Mouse (Mus musculus) forebrain, embryonic 14.5 days (tissue): ENCODE data around the gene Rfpl4. TPM values are rescaled to one million over a fixed set of nuclear protein-coding genes. Genes with fewer than 3 reads are reported as not detected.

Experiments
- ATAC-seq: fragments of 200-750 bp; cut with Nextera tagmentation; 2 replicates; pipeline ENCODE4 v1.8.0; 2017; ENCODE audit warnings: mild to moderate bottlenecking, moderate library complexity
- DNase-seq: peaks from one replicate; pipeline ENCODE4 v3.0.0-alpha.2; 2015; ENCODE audit warnings: low spot score
- H3K27ac ChIP-seq: fragments of 300-500 bp; sonication (generic); 2 replicates; pipeline ENCODE4 v1.5.1; 2014; ENCODE audit warnings: low read depth, mild to moderate bottlenecking, control low read depth, low read length, moderate library complexity
- H3K27me3 ChIP-seq: fragments of 300-500 bp; sonication (generic); replicated peaks from 2 replicates; pipeline ENCODE4 v1.6.1; 2014; ENCODE audit warnings: low read length, control low read depth, mixed read lengths; ENCODE audit not compliant: control insufficient read depth, insufficient read depth
- H3K36me3 ChIP-seq: fragments of 300-500 bp; sonication (generic); 2 replicates; pipeline ENCODE4 v1.6.1; 2014; ENCODE audit warnings: low read length, control low read depth; ENCODE audit not compliant: control insufficient read depth, insufficient read depth
- H3K4me1 ChIP-seq: fragments of 300-500 bp; sonication (generic); 2 replicates; pipeline ENCODE4 v1.6.1; 2014; ENCODE audit warnings: antibody characterized with exemption, low read length, control low read depth; ENCODE audit not compliant: control insufficient read depth, insufficient read depth
- H3K4me2 ChIP-seq: fragments of 300-500 bp; sonication (generic); 2 replicates; pipeline ENCODE4 v1.6.1; 2014; ENCODE audit warnings: mild to moderate bottlenecking, control low read depth, low read length
- H3K4me3 ChIP-seq: fragments of 300-500 bp; sonication (generic); 2 replicates; pipeline ENCODE4 v1.5.1; 2014; ENCODE audit warnings: low read depth, low read length, control low read depth
- H3K9ac ChIP-seq: fragments of 300-500 bp; sonication (generic); 2 replicates; pipeline ENCODE4 v1.6.1; 2014; ENCODE audit warnings: mild to moderate bottlenecking, low read length, control low read depth, moderate library complexity
- H3K9me3 ChIP-seq: fragments of 300-500 bp; sonication (generic); replicated peaks from 2 replicates; pipeline ENCODE4 v1.6.1; 2016; ENCODE audit warnings: low read length, control low read depth, mixed read lengths; ENCODE audit not compliant: control insufficient read depth
- WGBS: fragments of 180-500 bp; shearing (Covaris S2); extraction: QIAGEN DNeasy Blood & Tissue Kit; methylation state at CpG from one replicate; pipeline ENCODE4 v1.1.7; 2014; 5-methylcytosine and 5-hydroxymethylcytosine counted together
- polyA plus RNA-seq: library from polyadenylated mRNA; unstranded; fragments of >200 nt; fragmentation: Nextera tagmentation; extraction: Ambion mirVana; gene quantifications from 2 replicates; pipeline ENCODE4 v1.2.1, GENCODE M21; 2014

Gene Rfpl4
- polyA plus RNA-seq, 1 experiment from 2014 or later = not detected

DNA sequence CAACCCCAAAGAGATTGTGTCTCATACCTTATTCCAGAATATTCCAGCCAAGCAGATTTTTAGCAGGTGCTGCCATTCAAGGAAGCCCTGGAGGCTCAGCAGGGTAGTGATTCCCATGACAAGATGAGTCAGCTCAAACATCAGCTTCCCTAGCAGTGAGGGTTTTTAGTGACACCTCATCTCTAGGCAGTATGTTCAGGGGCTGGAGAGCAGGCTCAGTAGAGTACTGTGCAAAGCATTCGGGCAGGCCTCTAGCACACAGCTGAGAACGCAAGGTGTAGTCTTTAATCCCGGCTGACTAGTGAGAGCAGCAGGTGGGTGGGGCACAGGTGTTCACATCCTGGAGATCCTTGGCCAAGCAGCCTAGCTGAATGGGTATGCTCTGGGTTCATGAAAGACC lies 17.0 kb downstream of the Rfpl4 start:
- DNase-seq = no peak
- no peaks in the 10 kb centered on the region for H3K27me3 ChIP-seq
- WGBS = 88% methylated on average over 3 of the region's 3 CpGs
- H3K4me3 ChIP-seq = no peak overlapping the region
- H3K4me1 ChIP-seq = no peaks in the 10 kb centered on the region
- no peak overlapping the region for H3K9ac ChIP-seq
- H3K4me2 ChIP-seq = no peak overlapping the region
- ATAC-seq = no peak
- no peak overlapping the region for H3K27ac ChIP-seq
- H3K36me3 ChIP-seq = peaks cover 46% of the 10 kb centered on the region
- H3K9me3 ChIP-seq = no peaks in the 10 kb centered on the region

DNA sequence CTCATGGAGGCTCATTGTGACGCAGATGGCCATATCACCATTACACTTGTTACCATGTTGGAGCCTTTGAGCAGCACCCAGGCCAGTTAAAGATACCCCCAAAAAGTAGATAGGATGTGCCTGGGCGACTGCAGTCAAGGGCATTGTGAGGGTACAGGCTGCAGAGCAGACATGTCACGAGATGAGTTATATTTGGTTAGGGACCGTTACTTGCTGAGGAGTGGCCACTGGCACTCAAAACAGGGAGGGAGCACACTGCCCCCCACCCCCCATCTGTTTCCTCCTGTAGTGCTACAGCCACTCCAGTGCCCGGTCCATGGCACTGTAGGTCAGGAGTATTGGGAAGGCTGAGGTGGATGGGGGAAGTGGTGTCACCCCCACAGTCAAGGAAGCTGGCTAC lies 18.0 kb downstream of the Rfpl4 start:
- Histone ChIP-seq H3K36me3 (peaks cover 56% of the 10 kb centered on the region), H3K27ac (no peak overlapping the region), H3K4me3 (no peak overlapping the region), H3K27me3 (no peaks in the 10 kb centered on the region), H3K4me2 (no peak overlapping the region), H3K4me1 (no peaks in the 10 kb centered on the region), H3K9ac (no peak overlapping the region), H3K9me3 (no peaks in the 10 kb centered on the region)
- no peak for ATAC-seq
- WGBS = 93% methylated on average over 5 of the region's 5 CpGs
- DNase-seq = no peak

DNA sequence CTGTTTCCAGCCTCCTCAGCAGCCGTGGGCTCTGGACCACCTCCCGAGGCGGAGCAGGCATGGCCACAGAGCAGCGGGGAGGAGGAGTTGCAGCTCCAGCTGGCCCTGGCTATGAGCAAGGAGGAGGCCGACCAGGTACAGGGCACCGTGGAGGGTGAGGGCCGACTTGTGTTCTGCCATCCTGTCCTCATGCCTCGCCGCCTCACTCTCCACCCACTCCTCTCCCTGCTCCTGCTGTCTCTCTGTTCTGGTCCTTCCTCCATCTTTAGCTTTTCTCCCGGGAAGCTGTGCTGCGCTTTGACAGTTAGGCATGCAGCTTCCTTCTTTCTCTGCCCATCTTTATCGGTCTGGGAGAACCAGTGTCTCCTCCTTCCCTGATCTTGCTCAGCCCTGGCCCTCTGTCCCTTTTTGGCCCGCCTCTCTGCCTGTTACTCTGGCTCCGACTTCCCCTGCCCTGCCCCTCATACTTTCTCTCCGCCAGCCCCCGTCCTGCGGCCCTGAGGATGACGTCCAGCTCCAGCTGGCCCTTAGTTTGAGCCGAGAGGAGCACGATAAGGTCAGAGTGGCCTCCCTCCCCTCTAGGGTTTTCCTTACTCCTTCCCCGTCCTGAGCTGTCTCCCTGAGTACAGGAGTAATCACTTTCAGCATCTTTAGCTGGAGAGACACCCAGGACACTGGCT lies 23.8 kb downstream of the Rfpl4 start:
- no peaks in the 10 kb centered on the region for H3K27me3 ChIP-seq
- no peak overlapping the region for H3K4me3 ChIP-seq
- no peak overlapping the region for H3K4me2 ChIP-seq
- ATAC-seq = no peak
- no peaks in the 10 kb centered on the region for H3K9me3 ChIP-seq
- H3K36me3 ChIP-seq = peaks cover 85% of the 10 kb centered on the region
- no peak for DNase-seq
- H3K27ac ChIP-seq = no peak overlapping the region
- 92% methylated on average over 21 of the region's 21 CpGs for WGBS
- H3K4me1 ChIP-seq = no peaks in the 10 kb centered on the region
- no peak overlapping the region for H3K9ac ChIP-seq

DNA sequence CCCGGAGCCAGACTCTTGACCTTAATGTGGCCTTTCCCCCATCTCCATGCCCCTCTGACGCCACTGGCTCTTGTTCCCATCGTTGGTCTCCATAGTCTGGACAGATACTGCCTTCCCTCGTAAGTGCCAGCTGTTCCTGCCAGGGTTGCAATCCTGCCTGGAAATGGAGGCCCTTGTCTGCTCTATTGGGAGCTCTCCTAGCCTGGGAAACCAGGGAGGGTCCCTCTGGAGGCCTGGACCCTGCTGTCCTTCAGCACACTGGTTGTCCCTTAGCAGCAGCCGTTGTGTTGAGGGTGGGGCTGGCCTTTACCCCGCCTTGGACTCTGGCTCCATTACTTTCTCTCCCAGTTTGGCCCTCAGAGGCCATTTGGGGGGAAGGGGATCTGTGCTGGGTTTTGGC lies 24.4 kb downstream of the Rfpl4 start:
- 90% methylated on average over 6 of the region's 6 CpGs for WGBS
- H3K9me3 ChIP-seq = no peaks in the 10 kb centered on the region
- no peaks in the 10 kb centered on the region for H3K27me3 ChIP-seq
- no peak overlapping the region for H3K4me2 ChIP-seq
- no peak overlapping the region for H3K27ac ChIP-seq
- H3K4me1 ChIP-seq = no peaks in the 10 kb centered on the region
- ATAC-seq = no peak
- H3K36me3 ChIP-seq = peaks cover 79% of the 10 kb centered on the region
- H3K4me3 ChIP-seq = no peak overlapping the region
- H3K9ac ChIP-seq = no peak overlapping the region
- DNase-seq = no peak

DNA sequence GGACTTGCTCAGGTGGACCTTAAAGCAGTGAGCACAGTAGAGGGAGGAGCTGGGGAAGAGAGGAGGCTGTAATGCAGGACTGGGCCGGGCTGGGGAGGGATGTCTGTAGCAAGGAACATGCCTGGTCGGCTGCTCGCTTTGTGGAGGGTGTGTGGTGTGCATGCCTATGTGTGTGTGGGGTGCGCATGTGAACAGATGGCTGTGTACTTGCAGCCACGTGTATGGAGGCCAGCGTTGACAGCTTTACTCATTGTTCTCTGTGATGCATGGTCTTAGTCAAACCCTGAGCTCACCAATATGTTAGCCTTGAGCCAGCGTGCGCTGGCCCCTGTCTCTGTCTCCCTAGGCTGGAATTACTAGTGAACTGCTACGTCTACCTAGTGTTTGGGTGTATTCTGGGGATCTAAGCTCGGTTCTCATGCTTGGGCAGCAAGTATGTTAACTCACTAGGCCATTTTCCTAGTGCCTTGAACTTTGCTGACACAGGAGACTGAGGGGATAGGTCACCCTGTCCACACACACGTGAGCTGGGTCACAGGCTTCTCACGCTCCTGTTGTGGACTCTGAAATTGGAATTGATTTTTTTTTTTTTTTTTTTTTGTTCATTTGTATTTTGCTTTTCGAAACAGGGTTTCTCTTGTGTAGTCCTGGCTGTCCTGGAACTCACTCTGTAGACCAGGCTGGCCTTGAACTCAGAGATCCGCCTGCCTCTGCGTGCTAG lies 25.6 kb downstream of the Rfpl4 start:
- Histone ChIP-seq H3K27me3 (no peaks in the 10 kb centered on the region), H3K36me3 (peaks cover 67% of the 10 kb centered on the region), H3K4me2 (no peak overlapping the region), H3K9me3 (no peaks in the 10 kb centered on the region), H3K4me3 (no peak overlapping the region), H3K27ac (no peak overlapping the region), H3K4me1 (no peaks in the 10 kb centered on the region), H3K9ac (no peak overlapping the region)
- DNase-seq (no peak), ATAC-seq (no peak)
- 91% methylated on average over 15 of the region's 15 CpGs for WGBS

DNA sequence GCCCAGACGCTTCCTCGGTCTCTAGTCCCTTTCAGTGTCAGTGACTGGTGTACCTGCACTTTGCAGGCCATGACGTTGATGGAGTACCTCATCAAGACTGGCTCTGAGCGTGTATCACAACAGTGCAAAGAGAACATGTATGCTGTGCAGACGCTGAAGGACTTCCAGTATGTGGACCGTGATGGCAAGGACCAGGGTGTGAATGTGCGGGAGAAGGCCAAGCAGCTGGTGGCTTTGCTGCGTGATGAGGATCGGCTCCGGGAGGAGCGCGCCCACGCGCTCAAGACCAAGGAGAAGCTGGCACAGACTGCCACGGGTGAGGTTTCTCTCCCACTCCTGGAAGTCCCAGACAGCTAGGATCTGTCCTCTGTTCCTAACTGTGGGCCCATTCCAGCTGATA lies 26.9 kb downstream of the Rfpl4 start:
- Histone ChIP-seq H3K36me3 (peaks cover 62% of the 10 kb centered on the region), H3K4me1 (no peaks in the 10 kb centered on the region), H3K9ac (no peak overlapping the region), H3K27ac (no peak overlapping the region), H3K4me3 (no peak overlapping the region), H3K9me3 (no peaks in the 10 kb centered on the region), H3K27me3 (no peaks in the 10 kb centered on the region), H3K4me2 (no peak overlapping the region)
- DNase-seq (no peak), ATAC-seq (no peak)
- WGBS = 95% methylated on average over 15 of the region's 15 CpGs

DNA sequence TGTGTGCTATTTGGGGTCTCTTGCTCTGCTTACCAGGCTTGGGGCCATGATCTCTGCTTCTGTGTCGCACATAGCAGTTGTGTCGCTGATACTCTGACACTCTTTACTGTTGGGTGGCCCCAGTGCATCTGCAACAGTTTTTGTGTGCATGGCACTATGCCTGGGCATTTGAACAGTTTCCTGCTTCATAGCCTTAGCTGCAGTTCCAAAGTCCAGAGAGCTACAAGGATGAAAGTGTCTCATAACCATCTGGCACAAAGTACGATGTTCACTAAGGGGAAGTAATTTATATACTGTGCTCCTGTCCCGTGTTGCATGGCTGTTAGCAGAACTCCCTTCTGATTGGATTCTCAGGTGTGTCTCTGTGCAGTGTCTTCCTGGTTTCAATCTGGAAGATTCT lies 28.9 kb downstream of the Rfpl4 start:
- DNase-seq (no peak), ATAC-seq (no peak)
- Histone ChIP-seq H3K9me3 (no peaks in the 10 kb centered on the region), H3K4me3 (no peak overlapping the region), H3K27me3 (no peaks in the 10 kb centered on the region), H3K4me2 (no peak overlapping the region), H3K9ac (no peak overlapping the region), H3K27ac (no peak overlapping the region), H3K36me3 (peaks cover 59% of the 10 kb centered on the region), H3K4me1 (no peaks in the 10 kb centered on the region)
- WGBS = 85% methylated on average over 4 of the region's 4 CpGs

DNA sequence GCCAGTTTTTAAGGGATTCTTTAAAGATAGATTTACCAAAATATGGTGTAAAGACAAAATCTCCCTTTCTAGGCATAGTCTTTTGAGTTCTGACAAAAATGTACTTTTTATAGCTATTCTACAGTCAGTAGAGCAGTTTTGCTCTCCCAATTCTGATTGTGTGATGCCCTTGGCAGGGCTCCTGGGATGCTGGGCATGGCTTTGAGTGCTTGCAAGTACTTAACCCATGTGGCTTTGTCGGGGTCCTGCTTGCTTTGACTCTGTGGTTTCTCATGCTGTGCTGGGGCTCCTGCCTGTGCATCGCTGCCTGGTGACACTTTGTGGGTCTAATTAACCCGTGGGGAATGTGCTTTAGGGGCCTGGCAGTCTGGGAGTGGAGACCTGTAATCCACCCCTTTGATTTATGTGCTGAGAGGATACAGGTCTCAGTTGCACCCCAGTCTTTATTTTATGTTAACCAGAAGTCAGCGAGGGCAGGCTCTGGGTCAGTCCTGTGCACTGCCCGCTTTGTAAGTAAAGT lies 29.8 kb downstream of the Rfpl4 start:
- Histone ChIP-seq H3K4me3 (no peak overlapping the region), H3K9ac (no peak overlapping the region), H3K36me3 (peaks cover 54% of the 10 kb centered on the region), H3K27ac (no peak overlapping the region), H3K4me1 (peaks cover 3% of the 10 kb centered on the region), H3K9me3 (no peaks in the 10 kb centered on the region), H3K4me2 (no peak overlapping the region), H3K27me3 (no peaks in the 10 kb centered on the region)
- no peak for ATAC-seq
- 78% methylated on average over 5 of the region's 5 CpGs for WGBS
- no peak for DNase-seq

DNA sequence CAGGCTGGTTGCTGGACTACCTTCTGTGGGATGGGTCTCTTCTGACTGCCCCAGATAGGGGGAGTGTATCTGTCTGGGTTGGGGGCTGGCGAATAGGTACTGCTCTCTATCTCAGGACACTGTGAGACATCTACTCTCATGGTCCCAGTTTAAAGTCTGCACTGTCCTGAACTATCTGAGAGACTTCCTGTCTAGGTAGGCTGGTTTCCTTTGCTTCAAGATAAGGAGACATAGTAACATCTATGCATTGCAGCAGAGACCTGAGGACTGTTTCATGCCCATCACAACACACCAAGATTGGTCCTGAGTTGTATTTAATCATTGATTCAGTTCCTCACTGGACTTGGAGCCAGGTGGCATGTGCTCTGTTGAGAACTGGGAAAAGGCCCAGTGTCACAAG lies 31.2 kb downstream of the Rfpl4 start:
- no peaks in the 10 kb centered on the region for H3K9me3 ChIP-seq
- 92% methylated on average over 1 of the region's 1 CpGs for WGBS
- no peak for DNase-seq
- H3K4me1 ChIP-seq = peaks cover 15% of the 10 kb centered on the region
- H3K4me3 ChIP-seq = no peak overlapping the region
- H3K36me3 ChIP-seq = peaks cover 42% of the 10 kb centered on the region
- H3K9ac ChIP-seq = no peak overlapping the region
- no peak overlapping the region for H3K27ac ChIP-seq
- H3K4me2 ChIP-seq = no peak overlapping the region
- no peak for ATAC-seq
- H3K27me3 ChIP-seq = no peaks in the 10 kb centered on the region
